Mouse (Mus musculus): ENCODE results near the gene Tiparp.

The Tiparp gene

GRCm38 (mm10) chr3:65527691-65528601 lies at the start of gene Tiparp:
Gene Tiparp, plus strand, starts transcription at chr3:65528410.
- DNase-seq (ENCODE audit: low spot score in 2 of 2) = peak; percentile 95

DNA sequence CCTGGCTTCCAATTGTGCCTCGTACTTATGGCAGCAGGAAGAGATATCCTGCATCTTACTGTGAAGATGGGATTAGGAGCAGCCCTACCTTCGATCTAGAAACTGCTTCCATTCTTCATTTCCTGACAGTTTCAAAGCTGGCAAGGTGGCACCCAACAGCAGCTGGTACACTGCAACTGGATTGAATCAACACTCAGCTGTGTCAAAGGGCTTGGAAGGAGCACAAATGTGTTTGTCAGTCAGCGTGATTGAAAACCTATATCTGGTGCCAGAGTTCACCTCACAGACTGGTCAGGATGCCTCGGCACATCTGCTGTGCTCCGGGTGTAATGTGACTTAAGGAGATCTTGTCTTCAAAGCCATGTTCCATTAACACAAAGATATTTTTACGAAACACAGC lies 47.5 kb upstream of the Tiparp start:
- DNase-seq (ENCODE audit: low spot score in 2 of 2) = no peak

GRCm38 (mm10) chr3:65482266-65482665 lies 45.9 kb upstream of the Tiparp start:
- peak in 1 of 2 experiments; percentile 30 for DNase-seq (ENCODE audit: low spot score in 2 of 2)

DNA sequence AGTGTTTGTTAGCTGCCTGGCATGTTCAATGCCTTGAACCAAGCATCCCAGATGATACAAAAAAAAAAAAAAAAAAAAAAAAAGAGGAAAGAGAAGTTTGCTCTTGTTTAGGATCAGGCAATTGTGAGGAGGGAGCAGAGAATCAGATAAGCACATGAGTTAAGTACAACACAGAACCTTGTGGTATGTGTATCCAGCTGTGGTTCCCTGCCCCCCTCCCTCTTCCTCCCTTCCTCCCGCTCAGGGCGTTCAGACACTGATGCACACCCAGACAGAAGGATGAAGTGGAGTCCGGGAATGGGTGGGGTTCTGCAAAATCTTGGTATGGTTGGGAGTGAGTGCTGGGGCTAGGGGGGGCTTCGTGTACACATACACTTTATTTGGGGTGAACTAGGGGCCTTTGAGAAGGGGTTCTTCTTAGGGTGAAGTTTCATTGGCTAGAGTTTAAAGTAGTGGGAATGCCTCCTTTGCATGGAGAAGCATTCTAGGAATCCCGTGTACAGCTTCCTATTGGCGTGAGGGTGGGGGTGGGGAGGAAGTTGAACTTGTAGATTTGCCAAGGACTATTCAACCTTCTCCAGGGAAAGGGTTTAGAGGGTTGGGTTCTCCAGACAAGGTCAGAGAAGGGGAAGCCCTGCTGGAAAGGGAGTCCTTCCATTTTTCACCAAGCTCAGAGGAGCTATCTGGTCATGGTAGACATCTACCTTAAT lies 45.4 kb upstream of the Tiparp start:
- no peak for DNase-seq (ENCODE audit: low spot score in 2 of 2)

DNA sequence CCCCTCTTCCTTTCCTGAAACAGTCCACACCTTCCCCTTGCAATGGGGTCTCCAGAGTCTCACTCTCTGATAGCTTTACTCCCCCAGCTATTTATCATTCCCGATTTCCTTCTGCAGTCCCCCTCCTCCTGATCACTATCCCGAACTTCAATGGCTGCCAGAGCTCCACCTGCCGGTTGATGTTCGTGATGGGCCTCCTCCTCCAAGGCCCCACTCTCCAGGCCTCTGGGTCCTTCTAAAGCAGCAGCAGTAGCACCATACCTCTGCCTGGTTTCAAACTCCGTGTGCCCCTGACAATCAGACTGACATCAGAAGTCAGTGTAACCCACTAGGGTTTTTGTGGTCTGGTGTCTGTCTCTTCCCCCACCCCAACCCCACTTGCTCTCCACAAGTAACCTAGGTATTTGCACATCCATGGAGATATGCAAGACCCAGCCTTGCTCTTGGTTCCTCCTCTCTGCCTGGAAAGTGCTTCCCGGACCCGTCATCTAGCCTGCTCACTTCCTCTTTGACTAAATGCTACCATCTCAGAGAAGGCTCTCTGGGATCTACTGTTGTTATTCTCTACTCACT lies 44.0 kb upstream of the Tiparp start:
- DNase-seq (ENCODE audit: low spot score in 2 of 2) = no peak

- DNase-seq (ENCODE audit: low spot score in 2 of 2) = no peak
Measured at GRCm38 (mm10) chr3:65487419-65488088, 40.7 kb upstream of the Tiparp start.

DNA sequence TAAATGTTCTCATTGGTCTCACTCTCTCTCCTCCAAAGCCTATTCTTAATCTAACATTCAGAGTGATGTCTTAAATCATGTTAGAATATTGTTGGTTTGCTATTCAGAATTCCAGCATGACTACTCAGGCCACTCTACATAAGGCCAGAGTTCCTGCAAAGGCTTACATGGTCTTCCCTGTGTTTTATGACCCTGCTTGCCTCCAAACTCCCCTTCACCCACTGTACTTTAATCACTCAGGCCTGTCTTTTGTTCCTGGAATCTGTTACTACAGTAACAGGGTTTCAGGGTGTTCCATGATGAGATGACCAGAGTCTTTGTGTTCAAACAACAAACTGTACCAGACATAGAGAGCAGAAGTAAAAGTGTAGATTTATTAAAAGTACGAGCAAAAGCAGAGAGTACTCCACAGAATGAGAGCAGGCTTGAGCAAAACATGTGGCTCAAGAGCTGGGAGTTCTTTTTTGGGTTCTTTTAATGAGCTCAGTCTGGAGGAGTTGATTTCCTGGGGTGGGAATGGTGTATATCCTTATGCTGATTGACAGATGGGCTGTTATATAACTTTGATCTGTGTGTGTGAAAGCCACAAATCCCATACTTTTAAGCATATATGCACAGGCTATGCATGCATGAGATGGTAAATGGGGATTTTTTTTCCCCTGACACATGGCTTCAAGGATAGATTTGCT lies 39.5 kb upstream of the Tiparp start:
- DNase-seq (ENCODE audit: low spot score in 2 of 2) = no peak

- DNase-seq (ENCODE audit: low spot score in 2 of 2) = no peak
Measured at GRCm38 (mm10) chr3:65489601-65490000, 38.6 kb upstream of the Tiparp start.

DNA sequence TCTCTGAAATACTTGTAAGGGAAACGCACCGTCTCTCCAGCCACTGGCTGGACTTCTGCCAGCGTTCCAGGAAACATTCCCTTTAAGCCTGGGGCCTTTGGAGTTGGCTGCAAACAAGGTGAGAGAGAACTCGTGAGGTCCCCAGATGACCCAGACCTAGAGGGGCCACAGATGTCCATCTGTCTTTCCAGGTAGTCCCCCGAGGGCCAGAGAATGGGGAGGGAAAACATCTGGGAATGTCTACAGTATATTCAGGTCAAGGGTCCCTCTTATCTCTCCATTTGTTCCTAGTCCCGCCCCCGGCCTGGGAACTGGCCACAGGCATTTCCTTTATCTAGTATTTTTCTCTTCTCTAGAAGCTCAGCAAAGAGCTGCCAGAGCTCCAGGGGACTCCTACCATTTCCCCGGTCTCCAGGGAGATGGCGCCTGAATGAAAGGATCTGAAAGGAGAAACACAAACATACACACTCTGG lies 33.9 kb upstream of the Tiparp start:
- DNase-seq (ENCODE audit: low spot score in 2 of 2) = peak; percentile 51 to 52

DNA sequence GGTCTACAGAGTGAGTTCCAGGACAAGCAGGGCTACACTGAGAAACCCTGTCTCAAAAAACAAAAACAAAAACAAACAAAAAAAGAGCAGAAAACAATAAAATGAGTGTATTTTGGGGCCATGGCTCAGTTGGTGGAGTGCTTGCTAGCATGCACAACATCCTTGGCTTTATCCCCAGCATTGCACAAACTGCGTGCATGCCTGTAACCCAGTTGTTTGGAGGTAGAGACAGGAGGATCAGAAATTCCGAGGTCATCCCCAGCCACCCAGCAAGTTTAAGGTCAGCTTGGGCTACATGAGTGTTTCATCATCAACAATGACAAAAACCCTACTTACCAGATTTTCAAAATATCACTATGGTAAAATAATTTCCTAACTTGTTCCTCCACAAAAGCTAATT lies 20.4 kb upstream of the Tiparp start:
- DNase-seq (ENCODE audit: low spot score in 2 of 2) = no peak

GRCm38 (mm10) chr3:65510588-65510987 lies 17.6 kb upstream of the Tiparp start:
- DNase-seq (ENCODE audit: low spot score in 2 of 2) = no peak

GRCm38 (mm10) chr3:65515751-65516150 lies 12.5 kb upstream of the Tiparp start:
- DNase-seq (ENCODE audit: low spot score in 2 of 2) = no peak

DNA sequence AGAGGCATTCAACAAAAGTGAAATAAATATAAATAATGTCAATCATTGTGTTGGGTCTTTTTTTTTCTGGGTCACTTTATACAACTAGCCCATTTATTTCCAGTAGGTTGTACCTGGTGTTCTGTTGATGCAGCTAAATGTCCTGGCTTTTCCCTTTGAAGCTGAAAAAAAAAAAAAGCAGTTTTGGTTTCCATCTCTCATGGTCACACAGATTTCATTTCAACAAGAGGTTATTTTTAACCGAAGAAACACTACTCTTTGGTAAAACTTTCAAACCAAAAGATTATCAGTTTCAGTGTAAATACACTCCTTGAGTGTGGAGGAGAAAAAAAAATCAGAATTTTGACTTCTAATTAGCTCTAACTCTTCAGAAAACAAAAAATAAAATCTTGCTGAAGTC lies 11.7 kb upstream of the Tiparp start:
- DNase-seq (ENCODE audit: low spot score in 2 of 2) = no peak

- DNase-seq (ENCODE audit: low spot score in 2 of 2) = no peak
Measured at GRCm38 (mm10) chr3:65517141-65517540, 11.1 kb upstream of the Tiparp start.

- DNase-seq (ENCODE audit: low spot score in 2 of 2) = peak in 1 of 2 experiments; percentile 22
Measured at GRCm38 (mm10) chr3:65517747-65518527, 10.3 kb upstream of the Tiparp start.

GRCm38 (mm10) chr3:65521391-65521790 lies 6.8 kb upstream of the Tiparp start:
- no peak for DNase-seq (ENCODE audit: low spot score in 2 of 2)

- no peak for DNase-seq (ENCODE audit: low spot score in 2 of 2)
Measured at GRCm38 (mm10) chr3:65523397-65523796, 4.8 kb upstream of the Tiparp start.

DNA sequence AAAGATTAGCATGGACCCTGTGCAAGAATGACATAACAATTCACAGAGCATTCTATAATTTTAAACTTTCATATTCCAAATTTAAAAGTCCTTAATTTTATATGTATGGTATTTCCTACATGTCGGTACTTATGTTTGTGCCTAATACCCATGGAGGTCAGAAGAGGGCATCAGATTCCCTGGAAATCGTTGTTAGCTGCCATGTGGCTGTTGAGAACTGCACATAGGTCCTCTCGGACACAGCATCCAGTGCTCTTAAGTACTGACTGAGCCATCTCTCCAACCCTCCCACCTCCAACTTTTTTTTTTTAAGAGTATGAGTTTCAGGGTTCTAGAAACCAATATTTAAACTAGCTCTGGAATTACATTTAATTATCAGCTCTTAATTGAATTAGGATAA lies 2.5 kb upstream of the Tiparp start:
- DNase-seq (ENCODE audit: low spot score in 2 of 2) = no peak

DNA sequence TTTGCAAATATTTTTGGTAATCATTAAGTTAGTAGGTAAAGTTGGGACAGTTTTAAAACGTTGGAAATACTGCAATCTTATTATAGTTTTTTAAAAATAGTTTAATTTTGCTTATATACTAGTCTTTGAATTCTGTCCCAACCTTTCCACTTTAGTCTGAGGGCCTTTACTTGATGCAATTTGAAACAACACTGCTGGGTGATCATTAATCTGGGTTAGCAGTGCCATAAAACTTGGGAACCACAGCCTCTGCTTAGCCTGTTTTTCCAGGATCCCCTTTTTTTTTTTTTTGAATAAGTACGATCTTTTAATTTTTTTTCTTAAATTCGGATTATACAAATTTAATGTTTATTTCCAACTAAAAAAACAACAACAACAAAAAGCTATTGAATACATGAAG lies 1.0 kb upstream of the Tiparp start:
- DNase-seq (ENCODE audit: low spot score in 2 of 2) = no peak

Measured in right cerebral cortex, postnatal 10 days (tissue).